Mouse (Mus musculus): ENCODE measurements around the gene Zmiz2.

DNA sequence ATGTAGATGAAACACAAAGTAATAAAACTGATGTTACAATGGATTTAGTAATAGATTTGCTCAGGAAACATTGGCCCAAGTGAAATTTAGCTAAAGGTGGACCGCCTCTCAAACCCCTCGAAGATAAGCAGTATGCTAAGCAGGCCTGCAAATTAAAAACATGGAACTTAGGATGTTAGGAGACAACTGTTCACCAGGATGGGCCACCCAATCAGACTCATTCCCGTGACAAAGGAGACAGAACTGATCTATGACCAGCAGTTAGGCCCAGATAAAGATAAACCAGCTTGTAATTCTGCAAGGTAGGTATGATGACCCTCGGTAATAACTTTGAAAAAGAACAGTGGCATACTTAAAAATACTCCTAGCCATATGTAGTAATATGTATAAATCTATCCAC is 54.2 kb downstream of the Zmiz2 start:
- TF ChIP-seq ZNF384 (IDR thresholded peaks at IDR 0.05; ENCODE audit: low read depth, low read length) = no peak
- TF ChIP-seq ZC3H11A (IDR thresholded peaks at IDR 0.05; ENCODE audit: borderline replicate concordance, low read depth, low read length) = no peak
